Mouse (Mus musculus): ENCODE measurements around the gene C1qa.

DNA sequence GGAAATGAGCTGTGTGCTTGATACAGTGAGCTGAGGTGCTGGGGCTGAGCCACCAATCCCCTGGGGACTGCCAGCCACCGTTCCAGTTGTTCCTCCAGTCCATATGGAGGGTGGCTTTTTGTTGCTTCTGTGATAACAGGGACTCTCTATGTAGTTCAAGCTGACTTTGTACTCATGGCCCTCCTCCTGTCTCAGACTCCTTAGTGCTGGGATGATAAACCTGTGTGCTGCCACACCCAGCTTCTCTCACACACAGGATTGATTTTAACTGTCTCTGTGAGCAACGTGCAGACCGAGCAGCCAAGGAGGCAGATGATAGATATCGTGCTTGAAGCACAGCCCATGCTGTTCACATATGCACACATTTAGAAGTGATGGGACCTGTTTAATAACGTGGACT lies 46.5 kb downstream of the C1qa start:
- TF ChIP-seq NRF1 (IDR thresholded peaks at IDR 0.05; ENCODE audit: insufficient read depth, low read depth, low read length, poor library complexity, severe bottlenecking) (no peak), CTCF (IDR thresholded peaks at IDR 0.05 in 2 of 3, conservative IDR thresholded peaks at IDR 0.05 in 1 of 3; ENCODE audit: control insufficient read depth in 1 of 3, insufficient read depth in 1 of 3, low read depth in 2 of 3, low read length in 3 of 3, poor library complexity in 1 of 3, severe bottlenecking in 1 of 3) (no peak)

Measured in MEL (cell line).